Mouse (Mus musculus) stomach, postnatal 0 days (tissue): ENCODE data around the gene Pou3f3.

Experiments
- CTCF ChIP-seq: IDR thresholded peaks from 2 replicates; pipeline ENCODE4 v1.5.1; 2016; ENCODE audit warnings: antibody characterized with exemption, low read depth, mild to moderate bottlenecking, moderate library complexity
- EP300 ChIP-seq: optimal IDR thresholded peaks from 2 replicates; pipeline ENCODE3; 2016; ENCODE audit warnings: antibody characterized with exemption

GRCm38 (mm10) chr1:42721353-42721752 lies 25.8 kb downstream of the Pou3f3 start:
- TF ChIP-seq EP300 (no peak), CTCF (no peak)
